Mouse (Mus musculus) mouse embryonic stem cell (cell line): ENCODE results near the gene Lilra5.
"Not testable (repeated sequence)": the region's sequence is repeated elsewhere in the genome, so short reads cannot be mapped to it uniquely, and the experiment has no call there.

Experiments used
- in situ Hi-C, 2 experiments: fragments of 300-500 bp; cut with MboI; formaldehyde crosslinking; loops; 1 replicate in 1 of 2; 3 replicates in 1 of 2; pipeline ENCODE4 v1.14.3; 2019 to 2020; ENCODE audit warnings: low sequenced_read_pairs in 2 of 2, low pct_unique_long_range_greater_than_20kb in 1 of 2, mixed read lengths in 1 of 2; ENCODE audit not compliant: unreplicated experiment in 1 of 2

The Lilra5 gene

GRCm38 (mm10) chr7:4237454-4237853, at the start of gene Lilra5:
TSS of gene Lilra5 (plus strand) at chr7:4237754.
- in situ Hi-C loops = no loop called here

DNA sequence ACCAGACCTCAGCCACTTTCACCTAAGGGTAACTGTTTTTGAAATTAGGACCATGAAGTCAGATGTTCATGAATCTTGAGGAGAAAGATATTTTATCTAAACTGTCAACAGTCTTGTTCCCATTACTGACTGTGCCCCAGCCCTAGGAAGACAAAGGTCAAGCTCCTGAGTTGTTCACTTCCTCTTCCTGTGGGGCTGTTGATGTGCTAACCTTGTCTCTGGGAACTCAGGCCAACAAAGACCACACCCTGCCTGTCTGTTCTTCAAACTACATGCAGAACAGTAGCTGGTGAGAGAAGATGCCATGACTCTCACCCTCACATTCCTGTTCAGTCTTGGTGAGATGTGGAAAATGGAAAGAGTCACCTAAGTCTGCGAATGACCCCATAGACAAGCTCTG, 30.4 kb upstream of the Lilra5 start:
- in situ Hi-C loops = no loop called here

DNA sequence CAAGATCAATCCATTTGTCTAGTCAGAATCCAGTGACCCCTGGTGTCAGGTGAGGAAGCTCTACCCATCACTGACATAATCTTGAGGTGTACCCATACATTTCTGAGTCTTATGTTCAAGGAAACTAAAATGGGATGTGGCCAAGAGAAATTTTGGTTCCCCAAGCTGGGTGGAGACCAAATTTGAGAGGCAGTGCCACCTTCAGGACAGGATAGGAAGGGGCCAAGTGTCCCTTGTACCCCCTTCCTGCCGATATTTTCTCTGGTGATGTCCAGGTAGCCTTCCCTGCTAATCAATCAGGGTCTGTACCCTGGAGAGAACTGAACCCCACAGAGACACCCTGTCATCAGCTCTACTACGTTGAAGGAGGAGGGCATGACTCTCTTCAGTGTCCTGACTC, 28.9 kb upstream of the Lilra5 start:
- in situ Hi-C loops = no loop called here

DNA sequence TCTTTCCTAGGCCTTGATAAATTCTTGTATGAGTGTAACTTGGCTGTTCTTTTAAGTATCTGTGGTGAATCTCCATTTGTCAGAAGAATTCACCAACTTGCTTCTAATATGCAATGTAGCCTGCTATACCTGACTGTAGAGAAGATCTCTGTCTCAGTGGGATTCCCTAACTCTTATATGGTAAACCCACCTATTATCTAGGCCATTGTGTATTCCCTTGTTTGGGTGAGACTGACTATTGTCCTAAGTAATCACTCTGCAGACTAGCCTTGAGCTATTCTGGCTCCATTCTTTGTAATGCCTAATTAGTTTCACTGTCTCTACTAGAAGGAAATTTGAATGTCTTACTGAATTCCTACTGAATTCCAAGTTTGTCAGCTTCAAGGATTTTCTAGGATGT, 24.1 kb upstream of the Lilra5 start:
- in situ Hi-C loops = not testable (repeated sequence)

DNA sequence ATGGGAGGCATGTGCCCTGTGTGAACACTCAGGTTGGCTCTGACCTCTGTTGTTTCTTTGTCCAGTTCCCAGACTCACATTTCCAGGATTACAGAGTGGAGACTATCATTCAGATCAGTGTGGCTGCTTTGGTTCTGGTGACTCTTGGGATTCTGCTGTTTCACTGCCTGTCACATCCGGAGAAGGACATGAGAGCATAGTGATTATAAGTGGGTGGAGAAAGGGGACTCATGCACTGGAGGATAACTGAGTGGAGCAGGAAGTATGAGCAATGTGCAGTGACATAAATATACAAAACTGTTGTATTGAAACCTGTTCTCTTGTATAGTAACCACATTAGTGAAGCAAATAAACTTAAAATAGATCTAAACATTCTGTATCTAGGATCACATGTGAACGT, 22.2 kb upstream of the Lilra5 start:
- in situ Hi-C loops = no loop called here

DNA sequence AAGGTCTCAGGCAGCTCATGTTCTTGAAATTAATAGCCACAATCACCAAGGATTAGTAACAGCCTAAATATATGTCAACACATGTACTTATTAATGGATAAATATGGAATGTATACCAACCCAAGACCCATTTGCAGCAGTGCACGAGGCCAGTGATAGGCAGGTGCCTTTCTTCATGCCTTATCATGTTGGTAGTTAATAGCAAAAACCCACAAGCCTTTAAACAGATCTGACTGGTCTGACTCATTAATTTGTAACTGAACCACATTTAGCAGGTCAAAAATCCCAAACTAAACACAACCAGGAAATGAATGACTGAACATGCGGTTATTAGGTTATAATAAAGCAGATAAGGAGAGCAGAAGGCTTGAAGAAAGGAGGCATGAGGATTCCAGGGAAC, 21.7 kb upstream of the Lilra5 start:
- in situ Hi-C loops = no loop called here

GRCm38 (mm10) chr7:4235536-4235935, 2.0 kb upstream of the Lilra5 start:
- in situ Hi-C loops = no loop called here

DNA sequence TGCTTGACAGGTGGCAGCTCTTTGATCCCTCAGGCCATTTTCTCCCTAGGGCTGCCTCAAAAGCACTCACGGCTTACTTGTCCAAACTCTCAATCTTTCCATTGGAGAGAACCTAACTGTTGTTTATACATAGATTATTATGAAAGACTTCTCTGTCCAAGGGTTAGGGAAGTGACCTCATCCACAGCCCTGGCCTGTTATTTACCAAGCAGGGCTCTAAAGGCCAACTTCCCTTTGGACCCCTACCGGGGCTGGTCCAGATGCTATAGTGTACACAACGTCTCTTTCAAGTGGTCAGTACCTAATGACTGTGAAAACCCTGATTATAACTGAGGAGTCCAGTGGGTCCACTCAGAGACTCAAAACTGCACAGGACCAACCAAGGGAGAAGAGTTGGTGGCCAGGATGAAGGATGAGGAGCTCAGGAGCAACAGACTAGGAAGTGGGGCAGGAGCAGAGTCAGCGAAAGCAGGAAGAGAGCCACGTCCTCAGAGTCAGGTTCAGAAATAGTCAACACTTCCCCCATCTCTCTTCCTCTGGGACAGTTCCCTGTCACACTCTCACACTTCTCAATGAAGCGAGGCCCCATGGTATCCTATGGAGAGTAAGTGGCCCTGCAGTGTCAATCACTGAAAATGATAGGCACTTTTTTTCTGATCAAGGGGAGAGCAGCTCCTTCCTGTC, 1.6 kb downstream of the Lilra5 start:
- in situ Hi-C loops = no loop called here

GRCm38 (mm10) chr7:4251211-4251610, 13.7 kb downstream of the Lilra5 start:
- in situ Hi-C loops = not testable (repeated sequence)

DNA sequence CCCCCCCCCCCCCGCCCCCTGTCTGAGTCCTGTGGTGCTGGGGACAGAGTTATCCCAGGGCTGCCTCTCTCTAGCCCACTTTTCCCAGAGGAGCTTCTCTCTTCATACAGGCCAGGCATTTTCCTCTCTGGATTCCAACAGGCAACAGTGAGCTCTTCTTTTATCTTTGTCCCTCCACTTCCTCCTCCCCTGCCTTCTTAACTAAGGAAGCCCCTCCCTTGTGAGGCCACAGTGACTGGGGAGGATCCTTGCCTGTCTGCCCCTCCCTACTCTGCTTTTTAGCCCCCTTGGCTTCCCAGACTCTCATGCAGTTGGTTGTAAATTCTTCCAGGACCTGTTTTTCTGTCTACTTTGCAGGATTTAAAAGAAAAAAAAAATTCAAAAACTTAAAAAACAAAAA, 18.5 kb downstream of the Lilra5 start:
- in situ Hi-C loops = not testable (repeated sequence)

DNA sequence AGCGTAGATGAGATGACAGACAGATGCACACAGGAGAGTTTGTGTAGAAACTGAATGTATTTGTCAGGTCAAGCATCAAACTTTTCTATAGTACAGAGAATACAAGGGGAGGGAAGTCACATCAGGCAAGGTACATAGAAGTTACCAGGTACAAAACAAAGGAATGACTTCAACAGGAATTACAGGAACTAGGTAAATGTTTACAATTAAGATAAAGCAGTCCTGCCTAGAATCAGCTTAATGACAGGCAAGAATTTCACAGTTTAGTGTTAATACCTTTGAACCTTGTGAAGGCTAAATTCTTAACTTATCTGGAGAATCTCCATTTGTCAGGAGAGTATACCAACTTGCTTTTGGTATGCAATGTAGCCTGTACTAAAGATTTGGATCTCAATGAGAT, 23.0 kb downstream of the Lilra5 start:
- in situ Hi-C loops = not testable (repeated sequence)

GRCm38 (mm10) chr7:4272106-4272505, 34.6 kb downstream of the Lilra5 start:
- in situ Hi-C loops = not testable (repeated sequence)

DNA sequence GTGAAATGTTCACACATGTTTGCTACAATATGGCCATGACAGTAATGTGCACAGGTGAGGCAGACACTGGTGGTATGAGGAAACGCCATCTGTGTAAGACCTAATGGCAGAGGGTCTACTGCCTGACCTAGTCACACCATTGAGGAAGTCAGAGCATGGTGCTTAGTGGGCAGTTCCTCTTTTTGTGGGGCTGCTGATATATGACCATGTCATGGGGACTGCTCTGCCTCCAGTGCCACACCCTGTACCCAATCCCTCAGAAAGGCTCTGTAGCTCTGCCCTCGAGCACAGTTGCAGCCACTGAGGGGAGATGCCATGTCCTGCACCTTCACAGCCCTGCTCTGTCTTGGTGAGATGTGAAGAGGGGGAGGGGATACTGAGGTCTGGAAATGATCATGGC, 36.3 kb downstream of the Lilra5 start:
- in situ Hi-C loops = not testable (repeated sequence)

GRCm38 (mm10) chr7:4275500-4275899, 37.9 kb downstream of the Lilra5 start:
- in situ Hi-C loops = not testable (repeated sequence)

- in situ Hi-C loops = no loop called here
Measured at GRCm38 (mm10) chr7:4292638-4293037, 55.1 kb downstream of the Lilra5 start.
